Mouse (Mus musculus) lung, adult 2 months (tissue): Measurements from ENCODE around the gene Hcn3.

Experiments
- CTCF ChIP-seq: fragments of 200-500 bp; IDR thresholded peaks from 2 replicates; pipeline ENCODE4 v1.5.1; 2011; ENCODE audit warnings: mild to moderate bottlenecking, low read length, control low read depth; ENCODE audit not compliant: insufficient read depth
- POLR2A ChIP-seq: fragments of 200-500 bp; IDR thresholded peaks from 2 replicates; pipeline ENCODE4 v1.6.1; 2011; ENCODE audit warnings: low read depth, mild to moderate bottlenecking, control low read depth, low read length, borderline replicate concordance; ENCODE audit errors: extremely low read depth

GRCm38 (mm10) chr3:89165268-89165870 is 5.4 kb upstream of the Hcn3 start:
- TF ChIP-seq CTCF, result no peak
- no peak for TF ChIP-seq POLR2A
